Mouse (Mus musculus) c-Kit-positive CD71-positive TER-119-positive erythroid progenitor cells, embryonic 14.5 days (primary cell): ENCODE results near the gene Ms4a14.
"Not testable (repeated sequence)": the region's sequence is repeated elsewhere in the genome, so short reads cannot be mapped to it uniquely, and the experiment has no call there.

Source experiments
- DNase-seq: peaks from one replicate; pipeline ENCODE4 v3.0.0-alpha.2; 2013; ENCODE audit warnings: low spot score

The Ms4a14 gene

DNA sequence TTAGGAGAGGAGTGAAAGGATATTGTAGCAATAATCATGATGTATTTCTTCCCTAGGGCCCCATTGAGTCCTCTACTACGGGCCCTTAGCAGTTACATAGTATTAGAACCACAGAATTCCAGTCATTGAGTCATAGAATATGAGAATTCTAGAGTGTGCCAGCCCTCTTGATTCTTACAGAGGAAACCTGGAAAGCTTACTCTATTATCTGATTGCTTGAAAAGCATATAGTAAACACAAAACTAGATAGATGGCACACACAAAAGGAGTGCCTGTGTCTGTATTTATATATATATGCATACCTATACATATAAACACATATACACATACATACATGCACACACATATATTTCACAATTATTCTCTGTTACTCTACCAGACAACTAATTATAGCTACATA, at the start of gene Ms4a14:
Gene Ms4a14, minus strand, starts transcription at position 101 of the 400 bp plus-strand sequence.
- DNase-seq = no peak

DNA sequence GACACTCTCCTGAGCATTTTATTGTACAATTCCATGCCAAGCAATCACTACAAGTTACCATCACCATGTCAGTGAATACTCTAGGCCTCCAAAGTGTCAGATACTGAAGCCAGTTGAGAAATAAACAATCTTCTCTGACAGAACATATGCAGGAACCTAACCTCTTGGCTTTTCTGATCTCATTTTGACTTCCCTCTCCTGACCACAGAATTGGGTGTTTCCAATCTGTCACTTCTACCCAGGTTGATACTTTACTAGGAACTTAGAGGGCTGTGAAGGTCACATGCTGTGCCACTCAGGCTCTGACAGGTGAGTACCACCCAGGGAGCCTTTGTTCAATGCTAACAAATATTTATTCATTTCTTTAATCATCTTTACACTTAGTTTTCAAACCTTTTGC, 47.7 kb upstream of the Ms4a14 start:
- DNase-seq = no peak

DNA sequence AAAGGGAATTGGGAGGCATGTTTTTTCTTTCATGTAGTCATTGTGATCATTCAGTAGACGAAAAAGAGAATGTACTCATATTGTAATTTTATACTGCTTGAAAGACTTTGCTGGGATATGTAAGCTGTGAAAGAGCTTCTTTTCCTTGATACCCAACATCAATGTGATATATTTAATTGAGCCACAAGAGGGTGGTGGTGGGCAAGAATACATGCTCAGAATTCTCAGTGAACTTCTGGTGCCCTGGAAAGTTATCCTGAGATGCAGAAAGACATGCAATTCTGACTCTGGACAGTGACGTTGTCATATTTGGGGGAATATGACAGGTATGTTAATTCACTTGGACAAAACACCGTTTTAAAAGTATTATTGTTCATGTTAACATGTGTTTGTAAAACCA, 45.9 kb upstream of the Ms4a14 start:
- DNase-seq = no peak

DNA sequence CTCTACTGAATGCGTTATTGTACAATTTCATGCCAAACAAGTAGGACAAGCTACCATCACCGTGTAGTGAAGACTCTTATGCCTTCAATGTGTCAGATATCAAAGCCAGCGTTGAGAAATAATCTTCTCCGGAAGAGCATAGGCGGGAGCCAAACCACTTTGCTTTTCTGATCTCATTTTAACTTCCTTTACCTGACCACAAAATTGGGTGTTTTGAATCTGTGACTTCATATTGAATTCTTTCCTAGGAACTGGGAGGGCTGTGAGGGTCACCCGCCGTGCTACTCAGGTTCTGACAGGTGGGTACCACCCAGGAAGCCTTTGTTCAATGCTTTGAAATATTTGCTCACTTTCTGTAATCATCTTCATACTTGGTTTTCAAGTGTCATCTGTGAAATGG, 41.5 kb upstream of the Ms4a14 start:
- no peak for DNase-seq

DNA sequence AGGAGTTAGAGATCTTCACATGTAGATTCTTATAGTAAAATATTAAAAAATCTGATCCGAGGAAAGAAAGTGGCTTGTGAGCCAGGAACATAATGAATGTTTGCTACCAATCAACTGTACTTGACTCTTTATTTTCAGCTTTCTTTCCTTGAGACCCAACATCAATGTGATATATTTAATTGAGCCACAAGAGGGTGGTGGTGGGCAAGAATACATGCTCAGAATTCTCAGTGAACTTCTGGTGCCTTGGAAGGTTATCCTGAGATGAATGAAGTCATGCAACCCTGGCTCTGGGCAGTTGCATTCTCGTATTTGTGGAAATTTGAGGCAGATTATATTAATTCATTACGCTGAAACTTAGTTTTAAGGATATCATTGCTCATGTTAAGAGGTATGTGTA, 37.6 kb upstream of the Ms4a14 start:
- DNase-seq = no peak

DNA sequence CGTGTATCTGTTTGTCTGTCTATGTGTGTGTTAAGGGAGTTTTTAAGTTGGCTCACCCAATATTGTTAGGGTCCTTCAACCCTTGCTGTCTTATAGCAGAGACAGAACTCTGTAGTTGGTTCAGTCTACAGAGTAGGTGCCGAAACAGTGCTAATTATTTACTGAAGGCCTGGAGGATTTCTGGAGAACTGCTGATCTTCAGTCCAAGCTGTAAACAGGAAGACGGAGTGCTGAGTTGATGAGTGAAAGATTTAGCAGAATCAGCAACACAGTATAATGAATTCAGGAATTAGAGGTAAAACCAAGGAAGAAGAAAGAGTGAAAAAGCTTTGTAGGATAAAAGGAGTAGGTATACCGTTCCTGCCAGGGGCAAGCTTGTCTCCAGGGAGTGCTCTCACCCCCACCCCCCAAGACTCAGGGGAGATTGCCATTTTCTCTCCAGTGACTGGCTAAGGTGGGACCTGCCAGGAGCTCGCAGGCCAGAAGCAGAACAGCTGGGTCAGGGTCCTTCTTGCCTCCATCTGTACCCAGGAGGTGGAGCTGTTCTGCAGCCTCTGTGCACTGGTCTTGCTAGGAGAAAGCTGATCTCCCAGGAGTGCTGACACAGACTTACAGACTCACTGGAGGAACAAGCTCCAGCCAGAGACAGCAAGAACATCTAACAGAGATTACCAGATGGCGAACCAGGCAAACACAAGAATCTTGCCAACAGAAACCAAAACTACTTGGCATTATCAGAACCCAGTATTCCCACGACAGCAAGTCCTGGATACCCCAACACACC, 35.6 kb upstream of the Ms4a14 start:
- no peak for DNase-seq

DNA sequence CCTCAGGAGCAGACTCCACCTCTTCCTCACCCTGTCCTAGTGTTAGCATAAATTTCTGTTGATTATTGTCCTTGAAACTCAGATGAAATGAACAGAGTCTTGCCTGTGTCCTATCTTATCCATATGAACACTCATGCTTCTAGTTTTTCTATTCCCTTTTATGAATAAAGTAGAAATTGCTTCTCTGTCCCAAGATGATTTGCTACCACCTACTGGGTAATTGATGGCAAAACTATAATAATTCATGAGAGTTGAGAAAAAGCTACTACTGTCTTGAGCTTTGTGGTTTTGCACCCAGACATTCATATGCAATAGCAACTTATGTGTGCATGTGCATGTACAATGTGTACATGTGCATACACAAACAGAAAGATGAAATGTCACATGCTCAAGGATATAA, 29.7 kb upstream of the Ms4a14 start:
- DNase-seq = no peak

DNA sequence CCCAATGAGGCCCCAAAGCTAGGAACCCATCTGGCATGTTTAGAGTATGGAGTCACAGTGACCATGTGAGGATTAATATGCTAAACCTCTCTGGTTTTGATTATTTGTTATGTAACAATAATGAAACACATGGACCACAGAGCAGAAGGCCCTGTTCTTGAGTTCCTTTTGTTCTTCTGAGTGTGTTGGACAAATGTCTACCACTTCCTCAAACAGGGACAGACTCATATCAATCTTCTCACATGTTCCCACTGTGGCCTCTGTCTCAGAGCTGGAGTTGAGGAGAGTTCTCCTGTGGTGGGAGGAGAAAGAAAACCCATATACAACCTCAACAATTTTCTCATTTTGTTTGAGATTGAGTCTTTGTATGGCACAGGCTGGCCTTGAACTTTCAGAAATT, 28.9 kb upstream of the Ms4a14 start:
- DNase-seq = no peak

DNA sequence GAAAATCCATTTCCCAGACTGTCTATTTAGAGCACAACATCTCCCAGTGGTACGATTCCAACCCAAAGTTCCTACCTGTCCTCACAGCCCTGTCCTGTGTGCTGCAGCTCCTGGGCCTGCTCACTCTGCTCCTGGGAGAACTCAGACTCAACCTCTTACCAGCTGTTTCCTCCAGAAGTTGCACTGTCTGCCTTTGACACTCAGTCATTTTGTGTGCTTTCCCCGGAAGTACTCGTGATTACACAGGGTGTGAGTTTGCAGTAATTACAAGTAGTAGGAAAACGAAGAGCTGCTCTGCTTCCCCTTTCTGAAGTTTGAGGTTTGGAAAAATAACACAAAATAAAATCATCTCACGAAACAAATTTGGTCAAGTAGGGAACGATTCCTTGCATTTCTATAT, 21.7 kb upstream of the Ms4a14 start, which contains the start of gene Ms4a7:
Gene Ms4a7, minus strand, starts transcription at position 215 of the 400 bp plus-strand sequence.
- DNase-seq = no peak

DNA sequence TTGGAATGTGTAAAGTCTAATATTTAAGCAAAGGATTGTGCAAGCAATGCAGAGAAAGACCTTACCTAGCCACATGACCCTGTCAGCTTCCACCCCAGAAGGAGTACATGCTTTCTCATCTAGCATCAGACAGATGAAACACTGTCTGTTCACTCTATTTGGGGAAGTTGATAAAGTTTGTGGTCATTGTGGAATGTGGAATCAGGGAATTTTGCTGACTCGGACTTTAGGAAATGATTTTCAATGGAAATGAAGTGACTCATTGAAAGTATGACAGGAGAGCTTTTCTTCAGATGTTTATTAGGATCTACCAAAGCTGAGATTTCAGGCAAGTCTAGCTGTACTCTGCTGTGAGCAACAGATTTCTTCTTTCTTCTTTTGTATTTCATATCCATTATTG, 6.9 kb upstream of the Ms4a14 start:
- DNase-seq = no peak

DNA sequence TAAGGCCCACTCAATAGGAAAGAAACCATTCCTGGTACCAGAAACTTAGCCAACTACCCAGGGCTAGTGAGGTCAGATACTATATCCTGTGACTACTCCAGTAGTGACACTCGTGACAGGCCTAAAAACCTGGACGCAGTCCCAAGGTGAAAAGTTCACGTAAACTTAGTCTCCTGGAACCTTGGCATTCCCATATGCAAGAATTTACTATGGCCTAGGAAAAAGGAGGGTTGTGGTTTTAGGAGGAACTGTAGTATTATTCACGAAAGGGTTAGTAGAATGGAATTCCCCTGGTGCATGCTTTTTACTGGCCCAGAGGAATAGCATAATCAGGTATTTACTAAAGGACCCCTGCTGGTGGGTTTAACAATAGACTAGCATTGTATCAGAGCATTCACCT, 2.5 kb upstream of the Ms4a14 start:
- DNase-seq = no peak

DNA sequence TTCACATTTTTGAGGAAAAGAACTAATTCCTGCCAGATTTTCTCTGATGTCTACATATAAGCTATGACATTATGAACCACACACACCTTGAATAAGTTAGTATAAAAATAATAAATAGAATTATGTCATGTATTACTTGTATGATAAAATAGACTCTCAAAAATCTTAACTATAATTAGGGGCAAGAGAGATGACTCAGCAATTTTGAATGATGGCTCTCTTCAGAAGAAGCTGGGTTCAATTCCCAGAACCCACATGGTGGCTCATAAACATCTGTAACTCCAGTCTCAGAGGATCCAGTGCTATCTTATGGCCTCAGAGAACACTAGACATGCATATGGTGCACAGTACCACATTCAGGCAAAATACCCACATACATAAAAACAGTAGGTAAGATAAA, 5.4 kb downstream of the Ms4a14 start:
- DNase-seq = no peak

DNA sequence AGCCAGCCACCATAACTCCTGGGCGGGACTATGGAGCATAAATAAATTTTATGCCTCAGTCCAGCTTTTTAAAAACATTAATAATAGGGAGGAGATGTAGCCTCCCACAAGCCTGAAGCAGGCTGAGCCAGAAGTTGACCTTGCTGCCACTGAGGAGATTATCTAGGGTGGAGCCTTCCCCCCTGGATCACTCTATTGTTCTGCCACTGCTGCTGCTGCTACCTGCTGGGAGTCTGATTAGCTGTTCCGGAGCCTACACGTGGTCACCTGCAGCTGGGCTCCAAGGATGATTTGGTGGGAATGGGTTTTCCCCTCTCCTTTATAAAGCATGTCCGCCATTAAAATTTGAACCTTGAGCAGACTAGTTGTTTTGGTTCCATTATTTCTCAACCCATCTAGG, 14.7 kb downstream of the Ms4a14 start:
- DNase-seq = not testable (repeated sequence)

DNA sequence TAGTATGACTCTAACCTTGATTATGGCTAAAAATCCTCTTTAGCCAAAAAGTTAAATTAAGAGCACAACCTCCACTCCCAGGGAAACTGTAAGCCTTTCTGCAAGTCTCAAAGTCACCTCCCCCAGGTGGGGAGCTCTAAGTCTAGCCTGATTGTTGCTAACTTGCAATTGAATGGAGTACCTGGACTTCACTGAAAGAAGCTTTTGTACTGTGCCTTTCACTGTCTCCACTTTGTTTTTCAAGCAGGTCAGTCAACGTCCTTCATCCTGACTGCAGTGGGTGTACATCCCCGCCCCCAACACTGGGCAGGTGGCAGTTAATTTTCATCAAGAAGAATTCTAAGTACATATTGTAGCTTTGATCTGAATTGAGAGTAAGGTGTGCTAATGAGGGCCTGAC, 15.3 kb downstream of the Ms4a14 start:
- DNase-seq = no peak

DNA sequence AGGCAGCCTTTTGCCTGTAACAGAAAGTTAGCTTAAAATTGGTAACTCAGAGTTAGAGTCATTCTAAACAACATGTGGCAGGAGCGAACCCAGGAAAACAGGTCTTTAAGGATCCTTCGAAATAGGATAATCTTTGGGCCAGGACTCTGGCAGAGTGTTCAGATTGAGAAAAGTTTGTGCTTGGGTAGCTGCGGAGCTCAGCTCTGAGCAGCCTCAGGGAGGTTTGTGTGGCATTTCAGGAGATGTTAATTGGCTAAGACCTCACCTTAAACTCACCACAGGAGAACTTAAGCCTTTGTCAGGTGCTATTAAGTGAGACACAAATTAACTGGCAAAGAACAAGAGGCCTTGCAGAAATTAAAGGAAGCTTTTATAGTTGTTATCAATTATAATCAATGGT, 20.6 kb downstream of the Ms4a14 start:
- not testable (repeated sequence) for DNase-seq

DNA sequence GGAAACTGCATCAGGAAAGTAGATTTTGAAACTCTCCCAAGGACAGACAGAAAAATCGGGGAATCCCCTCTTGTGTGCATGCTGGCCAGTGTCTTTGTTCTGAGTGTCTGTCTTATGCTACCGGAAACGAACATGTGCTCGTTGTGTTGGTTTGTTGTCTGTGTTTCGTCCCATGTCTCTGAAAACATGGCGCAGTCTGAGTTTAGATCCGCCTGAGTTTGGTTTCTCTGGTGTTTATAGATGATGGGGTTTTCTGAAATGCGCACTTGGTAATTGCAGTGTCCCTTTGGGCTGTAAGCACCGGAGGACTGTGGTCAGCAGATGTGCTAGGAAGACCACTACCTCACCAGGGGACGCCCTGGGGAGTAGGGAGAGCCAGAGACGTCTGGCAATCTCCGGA, 21.3 kb downstream of the Ms4a14 start:
- no peak for DNase-seq

DNA sequence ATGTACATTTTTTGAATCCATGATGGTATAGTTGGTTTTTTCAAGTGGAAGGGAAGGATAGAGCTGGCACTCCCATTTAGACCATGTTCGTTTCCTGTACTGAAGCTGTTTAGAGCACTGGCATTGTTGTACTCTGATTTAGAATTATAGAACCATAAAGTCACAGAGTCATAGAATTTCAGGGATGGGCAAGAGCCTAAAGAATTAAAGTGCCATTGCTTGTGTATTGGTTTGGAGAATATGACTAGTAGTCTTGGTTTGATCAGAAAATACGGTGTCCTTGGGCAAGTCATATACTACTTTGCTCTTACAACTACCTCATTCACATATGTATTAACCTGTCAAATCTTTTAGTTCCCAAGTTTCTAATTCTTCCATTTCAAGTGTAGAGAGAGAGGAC, 30.5 kb downstream of the Ms4a14 start, which contains the start of gene Ms4a5:
Gene Ms4a5, minus strand, starts transcription at position 101 of the 400 bp plus-strand sequence.
- no peak for DNase-seq

DNA sequence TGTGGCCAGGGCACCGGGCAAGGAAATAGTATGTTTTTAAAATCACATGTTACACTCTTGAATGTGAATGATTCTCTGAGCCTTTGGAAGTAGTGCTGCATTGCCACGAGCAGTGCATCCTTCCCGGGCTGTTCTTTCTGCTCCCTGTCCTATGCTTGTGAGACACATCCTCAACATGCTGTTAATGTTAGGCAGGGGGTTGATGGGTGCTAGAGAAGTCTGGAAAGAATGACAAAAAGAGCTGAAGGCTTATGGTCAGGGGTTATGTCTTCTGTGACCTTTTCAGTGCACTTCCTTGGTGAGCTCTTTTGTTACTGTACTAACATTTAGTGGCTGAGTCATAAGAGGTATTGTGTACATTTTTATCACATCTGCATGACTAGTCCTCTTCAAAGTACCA, 34.0 kb downstream of the Ms4a14 start:
- no peak for DNase-seq

DNA sequence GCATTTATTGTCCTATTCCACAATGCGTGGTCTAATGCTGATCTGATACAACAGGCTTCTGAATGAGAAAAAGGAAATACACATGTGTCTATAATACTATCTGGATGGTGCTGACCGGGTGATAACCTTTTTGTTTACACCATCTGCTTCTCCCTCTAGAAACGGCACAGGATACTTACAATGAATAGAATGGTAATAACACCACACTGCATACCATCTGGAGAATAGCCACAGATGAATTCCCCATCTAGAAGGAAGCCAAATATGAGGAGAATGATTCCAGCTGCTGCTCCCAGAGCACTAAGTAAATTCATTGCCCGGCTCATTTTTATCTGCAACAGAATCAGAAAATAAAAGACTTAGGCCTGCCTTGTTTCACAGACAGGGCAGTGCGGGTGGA, 37.8 kb downstream of the Ms4a14 start:
- no peak for DNase-seq

DNA sequence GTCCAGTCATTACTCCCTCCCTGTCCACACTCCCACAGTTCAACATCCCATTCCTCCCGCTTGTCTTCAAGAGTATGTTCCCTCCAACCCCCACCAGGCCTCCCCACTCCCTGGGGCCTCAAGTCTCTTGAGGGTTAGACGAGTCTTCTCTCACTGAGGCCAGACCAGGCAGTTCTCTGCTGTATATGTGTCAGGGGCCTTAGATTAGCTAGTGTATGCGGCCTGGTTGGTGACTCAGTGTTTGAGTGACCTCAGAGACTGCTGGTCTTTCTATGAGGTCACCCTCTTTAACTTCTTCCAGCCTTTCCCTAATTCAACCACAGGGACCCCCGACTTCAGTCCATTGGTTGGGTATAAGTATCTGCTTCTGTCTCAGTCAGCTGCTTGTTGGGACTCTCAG, 47.3 kb downstream of the Ms4a14 start:
- no peak for DNase-seq

DNA sequence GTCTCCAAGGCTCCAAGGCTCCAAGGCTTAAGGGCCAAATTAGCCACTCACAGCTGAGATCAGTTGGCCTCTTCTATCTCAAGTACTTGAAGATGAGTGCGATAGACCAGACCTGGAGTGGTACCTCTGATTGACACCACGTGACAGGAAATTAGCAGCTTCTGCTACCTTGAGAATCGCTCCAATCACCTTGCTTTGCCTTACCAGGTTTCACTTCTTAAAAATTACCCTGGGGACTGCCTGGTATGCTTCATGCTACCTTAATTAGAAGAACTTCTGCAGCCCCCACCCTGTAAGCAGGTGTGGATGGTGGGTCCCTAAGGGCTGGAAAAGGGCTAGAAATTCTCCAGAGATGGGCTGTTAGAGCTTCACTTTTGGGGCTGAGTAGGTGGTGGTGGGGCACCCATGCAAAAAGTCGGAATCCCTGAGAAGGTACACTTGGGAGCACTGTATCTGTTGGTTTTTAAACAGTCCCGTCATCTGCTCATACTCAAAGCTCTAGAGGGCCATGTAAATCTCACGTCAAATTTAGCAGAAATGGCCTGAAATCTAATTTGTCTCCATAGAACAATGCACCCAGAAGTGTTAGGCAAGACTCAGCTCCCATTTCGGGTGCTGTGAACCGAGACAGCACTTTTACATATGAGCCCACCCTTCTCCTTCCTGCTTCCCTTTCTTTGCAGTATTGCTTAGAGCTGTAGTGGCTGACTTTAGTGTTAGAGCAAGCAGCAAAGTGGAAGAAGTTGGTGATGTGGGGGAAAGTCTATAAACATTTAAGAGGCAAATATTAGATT, 48.0 kb downstream of the Ms4a14 start, which contains the start of gene Ms4a1:
Gene Ms4a1, minus strand, starts transcription at position 190 of the 794 bp plus-strand sequence.
- no peak for DNase-seq

DNA sequence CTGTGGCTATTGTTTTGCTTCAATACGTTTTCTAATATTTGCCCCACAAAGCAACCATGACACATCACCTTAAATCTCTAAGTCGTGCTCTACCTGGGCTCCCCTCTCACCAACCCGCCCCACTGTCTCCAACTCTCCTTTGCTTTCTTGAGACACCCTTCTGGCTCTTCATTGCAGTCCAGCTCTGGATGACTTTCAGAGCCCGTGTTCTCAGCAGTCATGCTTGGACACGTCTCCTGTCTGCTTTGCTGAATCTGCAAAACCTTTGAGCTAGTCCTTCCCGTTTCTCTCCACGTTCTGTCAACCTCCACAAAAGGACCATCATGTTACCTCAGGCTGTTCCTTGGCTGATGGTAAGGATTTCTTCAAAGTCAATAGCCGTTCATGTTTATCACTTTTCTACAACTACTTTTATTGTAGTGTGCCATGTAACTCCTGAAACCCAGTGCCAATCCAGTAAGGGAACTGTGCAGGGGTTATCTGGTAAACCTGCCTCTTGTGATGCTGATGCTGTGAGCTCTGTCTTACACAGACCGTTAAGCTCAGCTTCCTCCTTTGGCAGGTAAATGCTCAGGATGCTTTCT, 49.6 kb downstream of the Ms4a14 start:
- no peak for DNase-seq

DNA sequence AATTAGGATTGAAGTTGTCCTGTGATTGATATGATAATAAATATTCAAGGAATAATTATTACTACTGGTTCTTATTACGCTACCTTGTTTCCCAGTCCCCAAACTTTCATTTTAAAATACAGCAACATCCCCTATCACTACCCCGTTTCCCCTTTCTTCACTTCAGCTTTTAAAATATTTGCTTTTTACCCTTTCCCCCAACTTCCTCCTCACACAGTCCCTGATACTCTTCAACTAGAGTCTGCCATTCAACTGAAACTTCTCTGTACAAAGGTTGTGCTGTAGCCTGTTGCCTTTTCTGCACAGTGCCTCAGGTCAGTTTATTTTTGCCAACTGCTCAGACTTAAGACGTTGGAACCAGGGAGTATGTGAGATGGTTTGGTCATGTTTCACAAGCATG, 50.7 kb downstream of the Ms4a14 start:
- DNase-seq = no peak
